Mouse (Mus musculus): Measurements from ENCODE around the gene Jagn1. TPM values are rescaled to one million over a fixed set of nuclear protein-coding genes. Genes with fewer than 3 reads are reported as not detected.

The Jagn1 gene
- 31.7 and 33.1 TPM in 2 replicates for polyA plus RNA-seq (2015; fragmentation: Nextera tagmentation; extraction: Ambion mirVana)

GRCm38 (mm10) chr6:113442442-113443090 is at the start of gene Jagn1:
Jagn1 (plus strand) TSS chr6:113442569.
- H3K36me3 ChIP-seq (replicated peaks): peaks cover 9% of the 10 kb centered on the region
- H3K9ac ChIP-seq: peak within 1 kb of the TSS; percentile 81
- peak within 1 kb of the TSS; percentile 91 for H3K4me2 ChIP-seq
- no peaks in the 10 kb centered on the region for H3K27me3 ChIP-seq
- ATAC-seq (ENCODE audit: insufficient read depth): peak; percentile 84
- peaks cover 27% of the 10 kb centered on the region for H3K4me1 ChIP-seq (replicated peaks)
- H3K4me3 ChIP-seq (replicated peaks): peak within 1 kb of the TSS; percentile 82
- WGBS (ENCODE audit: insufficient replicate concordance): under 1% methylated on average over 45 of the region's 45 CpGs
- peak within 1 kb of the TSS; percentile 48 for H3K27ac ChIP-seq (replicated peaks)
- H3K9me3 ChIP-seq (replicated peaks): no peaks in the 10 kb centered on the region

GRCm38 (mm10) chr6:113393951-113394350 is 48.4 kb upstream of the Jagn1 start:
- no peak overlapping the region for H3K9ac ChIP-seq
- peaks cover 15% of the 10 kb centered on the region for H3K4me1 ChIP-seq (replicated peaks)
- peaks cover 36% of the 10 kb centered on the region for H3K36me3 ChIP-seq (replicated peaks)
- no peak overlapping the region for H3K4me3 ChIP-seq (replicated peaks)
- no peaks in the 10 kb centered on the region for H3K9me3 ChIP-seq (replicated peaks)
- ATAC-seq (ENCODE audit: insufficient read depth): no peak
- H3K27me3 ChIP-seq: peaks cover 22% of the 10 kb centered on the region
- WGBS (ENCODE audit: insufficient replicate concordance): 67% methylated on average over 6 of the region's 6 CpGs
- no peak overlapping the region for H3K4me2 ChIP-seq
- no peak overlapping the region for H3K27ac ChIP-seq (replicated peaks)

- WGBS (ENCODE audit: insufficient replicate concordance): 82% methylated on average over 11 of the region's 11 CpGs
- peaks cover 15% of the 10 kb centered on the region for H3K4me1 ChIP-seq (replicated peaks)
- no peak overlapping the region for H3K27ac ChIP-seq (replicated peaks)
- H3K9me3 ChIP-seq (replicated peaks): no peaks in the 10 kb centered on the region
- H3K27me3 ChIP-seq: peaks cover 22% of the 10 kb centered on the region
- H3K4me3 ChIP-seq (replicated peaks): no peak overlapping the region
- ATAC-seq (ENCODE audit: insufficient read depth): no peak
- no peak overlapping the region for H3K9ac ChIP-seq
- H3K4me2 ChIP-seq: no peak overlapping the region
- peaks cover 27% of the 10 kb centered on the region for H3K36me3 ChIP-seq (replicated peaks)
These were observed 47.6 kb upstream of the Jagn1 start for GRCm38 (mm10) chr6:113394811-113395210.

GRCm38 (mm10) chr6:113395501-113395900 is 46.9 kb upstream of the Jagn1 start:
- Histone ChIP-seq H3K36me3 (replicated peaks) (peaks cover 20% of the 10 kb centered on the region), H3K4me1 (replicated peaks) (peaks cover 15% of the 10 kb centered on the region), H3K9ac (no peak overlapping the region), H3K4me2 (no peak overlapping the region), H3K4me3 (replicated peaks) (no peak overlapping the region), H3K27ac (replicated peaks) (no peak overlapping the region), H3K9me3 (replicated peaks) (no peaks in the 10 kb centered on the region), H3K27me3 (peaks cover 22% of the 10 kb centered on the region)
- ATAC-seq (ENCODE audit: insufficient read depth): no peak
- 85% methylated on average over 6 of the region's 6 CpGs for WGBS (ENCODE audit: insufficient replicate concordance)

GRCm38 (mm10) chr6:113396270-113397030 is 45.9 kb upstream of the Jagn1 start:
- H3K27ac ChIP-seq (replicated peaks): no peak overlapping the region
- peaks cover 11% of the 10 kb centered on the region; the same call in 1 of the 2 replicates for H3K36me3 ChIP-seq (replicated peaks)
- no peaks in the 10 kb centered on the region for H3K9me3 ChIP-seq (replicated peaks)
- no peak for ATAC-seq (ENCODE audit: insufficient read depth)
- peaks cover 20% of the 10 kb centered on the region for H3K27me3 ChIP-seq
- H3K4me1 ChIP-seq (replicated peaks): peaks cover 14% of the 10 kb centered on the region
- H3K4me3 ChIP-seq (replicated peaks): no peak overlapping the region
- no peak overlapping the region for H3K9ac ChIP-seq
- H3K4me2 ChIP-seq: no peak overlapping the region
- 70% methylated on average over 10 of the region's 10 CpGs for WGBS (ENCODE audit: insufficient replicate concordance)

- Histone ChIP-seq H3K4me1 (replicated peaks) (0 out of 2 replicates have a peak, but pooled peaks cover 7% of the 10 kb centered on the region), H3K4me3 (replicated peaks) (no peak overlapping the region), H3K4me2 (no peak overlapping the region), H3K27ac (replicated peaks) (no peak overlapping the region), H3K9ac (no peak overlapping the region), H3K36me3 (replicated peaks) (no peaks in the 10 kb centered on the region), H3K9me3 (replicated peaks) (no peaks in the 10 kb centered on the region), H3K27me3 (no peaks in the 10 kb centered on the region)
- ATAC-seq (ENCODE audit: insufficient read depth): no peak
- WGBS (ENCODE audit: insufficient replicate concordance): 79% methylated on average over 13 of the region's 13 CpGs
These were observed 40.3 kb upstream of the Jagn1 start for GRCm38 (mm10) chr6:113402094-113402493.

- no peak for ATAC-seq (ENCODE audit: insufficient read depth)
- no peak overlapping the region for H3K4me3 ChIP-seq (replicated peaks)
- WGBS (ENCODE audit: insufficient replicate concordance): 66% methylated on average over 12 of the region's 12 CpGs
- 0 out of 2 replicates have a peak, but pooled peaks cover 7% of the 10 kb centered on the region for H3K4me1 ChIP-seq (replicated peaks)
- H3K9ac ChIP-seq: no peak overlapping the region
- H3K36me3 ChIP-seq (replicated peaks): no peaks in the 10 kb centered on the region
- H3K27me3 ChIP-seq: no peaks in the 10 kb centered on the region
- no peaks in the 10 kb centered on the region for H3K9me3 ChIP-seq (replicated peaks)
- H3K4me2 ChIP-seq: no peak overlapping the region
- H3K27ac ChIP-seq (replicated peaks): no peak overlapping the region
These were observed 37.5 kb upstream of the Jagn1 start for GRCm38 (mm10) chr6:113404649-113405448.

- Histone ChIP-seq H3K4me1 (replicated peaks) (0 out of 2 replicates have a peak, but pooled peaks cover 7% of the 10 kb centered on the region), H3K9ac (no peak overlapping the region), H3K36me3 (replicated peaks) (no peaks in the 10 kb centered on the region), H3K4me3 (replicated peaks) (no peak overlapping the region), H3K27ac (replicated peaks) (no peak overlapping the region), H3K27me3 (no peaks in the 10 kb centered on the region), H3K4me2 (no peak overlapping the region), H3K9me3 (replicated peaks) (no peaks in the 10 kb centered on the region)
- 65% methylated on average over 6 of the region's 6 CpGs for WGBS (ENCODE audit: insufficient replicate concordance)
- no peak for ATAC-seq (ENCODE audit: insufficient read depth)
These were observed 36.9 kb upstream of the Jagn1 start for GRCm38 (mm10) chr6:113405483-113405882.

- Histone ChIP-seq H3K9ac (no peak overlapping the region), H3K4me2 (no peak overlapping the region), H3K27ac (replicated peaks) (no peak overlapping the region), H3K27me3 (no peaks in the 10 kb centered on the region), H3K4me3 (replicated peaks) (no peak overlapping the region), H3K4me1 (replicated peaks) (0 out of 2 replicates have a peak, but pooled peaks cover 7% of the 10 kb centered on the region), H3K36me3 (replicated peaks) (no peaks in the 10 kb centered on the region), H3K9me3 (replicated peaks) (no peaks in the 10 kb centered on the region)
- ATAC-seq (ENCODE audit: insufficient read depth): no peak
- WGBS (ENCODE audit: insufficient replicate concordance): 78% methylated on average over 9 of the region's 9 CpGs
These were observed 35.7 kb upstream of the Jagn1 start for GRCm38 (mm10) chr6:113406683-113407082.

GRCm38 (mm10) chr6:113410001-113410400 is 32.4 kb upstream of the Jagn1 start:
- Histone ChIP-seq H3K4me3 (replicated peaks) (no peak overlapping the region), H3K27me3 (no peaks in the 10 kb centered on the region), H3K9ac (no peak overlapping the region), H3K4me2 (no peak overlapping the region), H3K27ac (replicated peaks) (no peak overlapping the region), H3K36me3 (replicated peaks) (no peaks in the 10 kb centered on the region), H3K4me1 (replicated peaks) (0 out of 2 replicates have a peak, but pooled peaks cover 1% of the 10 kb centered on the region), H3K9me3 (replicated peaks) (no peaks in the 10 kb centered on the region)
- 64% methylated on average over 1 of the region's 1 CpGs for WGBS (ENCODE audit: insufficient replicate concordance)
- no peak for ATAC-seq (ENCODE audit: insufficient read depth)

GRCm38 (mm10) chr6:113416416-113416815 is 26.0 kb upstream of the Jagn1 start:
- H3K9me3 ChIP-seq (replicated peaks): no peaks in the 10 kb centered on the region
- H3K4me3 ChIP-seq (replicated peaks): no peak overlapping the region
- no peaks in the 10 kb centered on the region for H3K27me3 ChIP-seq
- ATAC-seq (ENCODE audit: insufficient read depth): no peak
- H3K9ac ChIP-seq: no peak overlapping the region
- H3K4me1 ChIP-seq (replicated peaks): peaks cover 27% of the 10 kb centered on the region
- H3K36me3 ChIP-seq (replicated peaks): 0 out of 2 replicates have a peak, but pooled peaks cover 6% of the 10 kb centered on the region
- H3K4me2 ChIP-seq: no peak overlapping the region
- no peak overlapping the region for H3K27ac ChIP-seq (replicated peaks)
- 77% methylated on average over 5 of the region's 5 CpGs for WGBS (ENCODE audit: insufficient replicate concordance)
